Mouse (Mus musculus) induced T-regulatory cell, adult 2 months (primary cell): ENCODE data around the gene Hps6.
"Not testable (repeated sequence)": the region's sequence is repeated elsewhere in the genome, so short reads cannot be mapped to it uniquely, and the experiment has no call there.

Source experiments
- DNase-seq: peaks from one replicate; pipeline ENCODE4 v3.0.0-alpha.2; 2012; ENCODE audit warnings: low read depth

Hps6 gene

DNA sequence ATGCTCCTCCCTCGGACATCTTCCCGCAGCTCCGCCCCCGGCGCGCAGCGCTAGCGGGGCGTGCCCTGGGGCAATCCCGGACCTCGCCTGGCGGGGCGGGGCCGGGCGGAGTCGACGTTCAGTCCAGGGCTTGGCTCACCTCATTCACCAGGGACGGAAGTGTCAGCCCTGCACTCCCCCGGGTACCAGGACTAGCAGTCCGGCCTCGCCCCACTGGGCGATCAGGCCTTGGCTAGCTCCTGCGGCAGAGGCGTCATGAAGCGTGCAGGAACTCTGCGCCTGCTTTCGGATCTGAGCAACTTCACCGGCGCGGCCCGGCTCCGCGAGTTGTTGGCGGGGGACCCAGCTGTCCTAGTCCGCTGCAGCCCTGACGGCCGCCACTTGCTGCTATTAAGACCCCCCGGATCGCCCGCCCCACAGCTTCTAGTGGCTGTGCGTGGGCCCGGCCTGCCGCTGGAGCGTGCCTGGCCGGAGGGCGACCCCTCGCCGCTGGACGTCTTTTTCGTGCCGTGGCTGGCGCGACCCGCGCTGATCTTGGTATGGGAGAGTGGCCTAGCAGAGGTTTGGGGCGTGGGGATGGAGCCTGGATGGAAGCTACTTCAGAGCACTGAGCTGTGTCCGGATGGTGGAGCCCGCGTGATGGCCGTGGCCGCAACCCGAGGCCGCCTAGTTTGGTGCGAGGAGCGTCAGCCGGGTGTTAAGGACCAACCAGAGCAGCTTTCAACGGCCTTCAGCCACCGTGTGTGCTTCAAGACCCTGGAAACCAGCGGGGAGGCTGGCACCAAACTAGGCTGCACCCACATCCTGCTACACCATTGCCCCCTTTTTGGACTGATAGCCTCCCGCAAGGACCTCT is at the start of gene Hps6:
Gene Hps6 (plus strand): TSS at position 138 of the 856 bp plus-strand sequence.
- peak; percentile 94 for DNase-seq

DNA sequence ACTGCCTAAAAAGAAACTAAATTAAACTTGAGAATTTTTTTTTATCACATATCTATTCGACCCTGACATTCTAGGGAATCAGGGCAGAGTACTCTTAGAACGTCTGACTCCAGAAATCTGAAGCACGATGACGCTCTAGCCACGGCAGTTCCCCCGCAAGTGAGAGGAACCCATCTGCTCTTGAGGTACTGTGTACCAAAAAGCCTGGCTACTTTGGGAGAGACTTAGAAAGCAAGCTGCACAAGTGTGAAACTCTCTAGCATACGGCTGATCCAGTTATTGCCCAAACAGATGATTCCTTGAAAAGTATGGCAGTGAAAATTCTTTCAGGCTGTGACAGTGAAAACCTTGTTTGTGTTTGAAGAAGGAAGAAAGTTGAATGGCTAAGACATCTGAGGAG is 46.6 kb upstream of the Hps6 start:
- no peak for DNase-seq

DNA sequence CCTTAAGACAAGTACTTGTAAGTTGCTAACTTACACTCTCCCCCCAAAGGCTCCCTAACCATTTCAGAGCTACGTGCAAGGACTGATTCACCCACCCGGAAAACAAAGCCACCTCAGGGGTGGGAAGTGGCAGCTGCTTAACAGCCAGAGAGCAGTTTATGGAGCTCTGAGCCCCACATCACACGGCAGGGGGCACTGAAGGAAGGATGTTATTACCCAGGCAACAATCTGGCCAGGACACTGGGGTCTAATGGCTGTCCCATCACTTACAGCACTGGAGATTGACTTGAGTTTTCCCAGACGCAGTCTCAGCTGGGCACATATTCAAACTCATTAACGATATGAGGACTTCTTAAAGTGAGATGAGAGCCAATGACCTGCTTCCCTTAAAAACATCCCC is 42.5 kb upstream of the Hps6 start:
- no peak for DNase-seq

DNA sequence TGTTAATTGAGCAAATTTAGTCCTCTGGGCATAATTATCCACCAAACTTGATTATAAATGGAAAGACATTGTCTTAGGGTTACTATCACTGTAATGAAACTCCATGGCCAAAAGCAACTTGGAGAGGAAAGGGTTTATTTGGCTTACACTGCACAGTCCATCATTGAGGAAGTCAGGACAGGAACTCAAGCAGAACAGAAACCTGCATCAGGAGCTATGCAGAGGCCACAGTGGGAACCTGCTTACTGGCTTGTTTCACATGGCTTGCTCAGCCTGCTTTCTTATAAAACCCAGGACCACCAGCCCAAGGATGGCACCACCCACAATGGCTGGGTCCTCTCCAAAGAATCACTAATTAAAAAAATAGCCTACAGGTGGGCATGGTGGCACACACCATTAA is 18.9 kb upstream of the Hps6 start:
- DNase-seq: no peak

DNA sequence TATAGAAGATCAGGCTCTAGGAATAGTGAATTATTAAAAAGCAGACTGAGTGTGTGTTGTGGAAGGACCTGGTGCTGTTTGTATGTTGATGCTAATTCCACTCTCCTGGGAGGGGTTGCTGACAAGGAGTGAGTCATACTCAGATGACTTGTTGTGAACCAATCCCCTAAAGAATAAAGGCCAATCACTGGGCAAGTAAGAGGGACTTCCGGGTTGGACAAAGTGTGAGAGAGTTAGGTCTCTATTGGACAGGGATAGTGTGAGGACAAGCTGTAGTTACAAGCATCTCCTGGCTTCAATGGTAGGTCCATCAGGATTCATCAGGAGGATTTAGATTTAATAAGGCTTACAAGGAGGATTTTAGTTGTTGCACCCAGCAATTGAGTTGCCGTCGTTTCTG is 15.1 kb upstream of the Hps6 start:
- DNase-seq: no peak

DNA sequence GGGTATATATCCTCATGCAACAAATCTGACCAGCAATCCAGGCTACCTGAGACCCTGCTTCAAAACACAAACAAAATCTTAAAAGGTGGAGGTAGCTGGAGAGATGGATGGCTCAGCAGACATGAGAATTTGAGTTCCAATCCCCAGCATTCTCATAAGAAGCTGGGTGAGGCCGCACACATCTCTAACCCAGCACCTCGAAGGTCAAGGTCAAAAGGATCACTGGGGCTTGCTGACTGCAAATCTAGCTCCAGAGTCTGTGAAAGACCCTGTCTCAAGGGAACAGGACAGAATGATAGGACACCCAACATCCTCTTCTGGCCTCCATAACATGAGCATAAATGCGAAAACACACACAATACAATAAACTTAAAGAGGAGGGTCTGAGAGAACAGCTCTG is 12.1 kb upstream of the Hps6 start:
- DNase-seq: no peak

DNA sequence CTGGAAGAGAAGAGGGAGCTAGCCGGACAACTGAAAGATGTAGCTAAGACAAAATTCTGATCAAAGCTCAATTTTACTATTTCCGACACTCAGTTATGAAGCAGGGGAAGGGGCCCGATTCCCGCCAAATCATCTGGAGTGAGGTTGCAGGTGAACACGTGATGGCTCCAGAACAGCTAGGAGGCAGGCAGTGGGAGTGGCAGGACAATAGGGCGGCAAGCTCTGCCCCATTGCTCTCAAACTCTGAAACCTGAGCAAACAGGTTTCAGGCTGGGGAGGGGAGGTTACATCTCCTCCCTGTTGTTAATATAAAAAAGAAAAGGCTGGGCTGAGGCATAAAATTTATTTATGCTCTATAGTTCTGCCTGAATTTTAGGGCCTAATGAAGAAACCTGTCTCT is 9.9 kb upstream of the Hps6 start:
- DNase-seq: not testable (repeated sequence)

DNA sequence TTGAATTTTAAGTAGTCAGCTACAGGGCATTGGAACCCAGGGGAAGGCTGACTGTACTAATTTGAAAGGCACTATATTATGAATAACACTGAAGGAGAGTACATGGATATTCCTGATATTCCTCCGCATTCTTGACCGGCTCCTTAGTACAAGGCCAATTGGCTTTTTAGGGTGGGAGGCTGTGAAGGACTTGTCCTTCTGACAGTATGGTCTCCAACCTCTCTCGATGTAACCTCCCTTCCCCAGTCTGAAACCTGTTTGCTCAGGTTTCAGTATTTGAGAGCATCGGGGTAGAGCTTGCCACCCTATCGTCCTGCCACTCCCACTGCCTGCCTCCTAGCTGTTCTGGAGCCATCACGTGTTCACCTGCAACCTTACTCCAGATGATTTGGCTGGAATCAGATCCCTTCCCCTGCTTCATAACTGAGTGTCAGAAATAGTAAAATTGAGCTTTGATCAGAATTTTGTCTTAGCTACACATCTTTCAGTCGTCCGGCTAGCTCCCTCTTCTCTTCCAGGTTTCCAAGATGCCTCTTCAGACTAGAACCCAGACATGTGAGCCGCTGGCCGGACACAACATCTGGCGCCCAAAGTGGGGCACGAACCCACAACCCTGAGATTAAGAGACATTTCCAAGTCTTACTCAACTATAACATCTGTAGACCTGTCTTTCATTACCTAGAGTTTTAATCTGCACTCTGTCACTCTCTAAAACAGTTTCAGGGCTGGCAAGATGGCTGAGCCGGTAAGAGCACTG is 9.1 kb upstream of the Hps6 start:
- DNase-seq: no peak

DNA sequence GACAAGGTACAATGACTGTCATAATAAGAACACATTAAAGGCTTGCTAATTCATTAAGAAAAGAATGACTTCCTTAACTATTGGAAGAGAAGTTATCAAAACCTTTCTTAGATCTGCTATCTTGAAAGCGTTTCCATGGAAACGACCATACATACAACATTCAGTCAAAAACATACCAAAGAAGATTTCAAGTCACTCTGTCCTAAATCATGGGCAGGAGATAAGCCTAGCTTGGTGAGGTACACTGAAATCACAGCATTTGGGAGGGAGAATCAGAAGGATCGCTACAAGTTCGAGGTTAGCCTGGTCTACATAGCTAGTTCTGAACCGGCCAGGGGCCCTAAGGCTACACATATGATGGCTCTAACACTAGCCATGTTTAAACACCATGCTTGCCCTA is 5.9 kb upstream of the Hps6 start:
- peak; percentile 77 for DNase-seq

DNA sequence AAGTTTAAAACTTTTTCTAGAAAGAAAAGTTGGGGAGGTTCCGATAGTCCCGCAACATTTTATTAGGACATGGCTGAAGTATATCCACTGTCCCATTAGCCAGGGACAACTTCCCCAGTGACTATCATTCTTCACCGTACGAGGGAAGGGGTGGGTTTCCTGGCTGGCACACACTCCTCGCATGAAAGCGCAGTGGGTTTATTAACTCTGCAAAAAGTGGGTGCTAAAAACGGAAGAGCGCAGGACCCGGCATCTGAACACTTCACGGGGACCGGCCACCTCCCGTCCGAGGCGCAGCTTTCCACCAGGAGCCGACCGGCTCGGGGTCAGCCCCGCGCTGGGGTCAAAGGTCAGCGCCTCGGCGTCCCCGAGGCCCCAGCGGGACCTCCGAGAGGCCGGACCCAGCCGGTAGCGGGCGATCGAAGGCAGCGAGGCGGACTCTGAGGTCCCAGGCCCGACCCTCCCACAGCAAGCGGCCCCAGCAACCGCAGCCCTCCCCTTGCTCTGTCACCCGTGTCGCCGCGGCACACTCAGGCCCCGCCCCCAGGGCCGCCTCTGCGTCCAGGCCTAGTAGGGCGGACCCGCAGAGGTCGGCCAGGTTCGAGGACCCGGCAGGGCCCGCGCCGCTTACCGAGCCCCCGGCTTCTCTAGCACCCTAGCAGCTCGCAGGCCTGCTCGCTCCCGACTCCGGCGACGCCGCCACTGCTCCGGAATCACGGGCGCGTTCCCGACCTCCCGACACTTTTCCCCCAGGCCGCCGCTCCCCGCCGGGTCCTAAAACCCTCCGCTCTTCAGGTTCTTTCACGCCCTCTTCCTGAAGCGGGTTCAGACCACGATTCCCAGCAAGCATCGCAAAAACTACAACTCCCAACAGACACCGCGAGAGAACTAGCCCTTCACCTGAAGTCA is 5.3 kb upstream of the Hps6 start, which contains the start of gene Armh3:
Gene Armh3 (minus strand): TSS at position 704 of the 909 bp plus-strand sequence.
- DNase-seq: peak; percentile 96

DNA sequence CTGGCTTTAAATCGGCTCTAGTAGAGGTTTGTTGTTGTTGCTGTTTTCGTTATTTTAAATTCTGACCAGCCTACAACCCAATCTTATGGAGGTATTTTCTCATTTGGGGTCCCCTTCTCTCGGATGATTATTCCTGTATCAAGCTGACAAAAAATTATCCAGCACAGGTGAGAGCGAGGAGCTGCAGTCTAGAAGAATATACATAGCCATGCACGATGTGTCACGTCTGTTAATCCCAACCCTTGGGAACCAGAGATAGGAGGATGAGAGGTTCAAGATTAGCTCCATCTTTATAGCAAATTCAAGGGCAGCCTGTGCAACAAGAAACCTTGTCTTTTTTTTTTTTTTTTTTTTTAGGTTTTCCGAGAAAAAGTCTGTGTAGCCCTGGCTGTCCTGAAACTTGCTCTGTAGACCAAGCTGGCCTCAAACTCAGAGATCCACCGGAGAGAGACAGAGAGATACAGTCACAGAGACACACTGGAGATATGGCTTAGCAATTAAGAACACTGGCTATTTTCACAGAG is 4.6 kb upstream of the Hps6 start:
- DNase-seq: no peak

DNA sequence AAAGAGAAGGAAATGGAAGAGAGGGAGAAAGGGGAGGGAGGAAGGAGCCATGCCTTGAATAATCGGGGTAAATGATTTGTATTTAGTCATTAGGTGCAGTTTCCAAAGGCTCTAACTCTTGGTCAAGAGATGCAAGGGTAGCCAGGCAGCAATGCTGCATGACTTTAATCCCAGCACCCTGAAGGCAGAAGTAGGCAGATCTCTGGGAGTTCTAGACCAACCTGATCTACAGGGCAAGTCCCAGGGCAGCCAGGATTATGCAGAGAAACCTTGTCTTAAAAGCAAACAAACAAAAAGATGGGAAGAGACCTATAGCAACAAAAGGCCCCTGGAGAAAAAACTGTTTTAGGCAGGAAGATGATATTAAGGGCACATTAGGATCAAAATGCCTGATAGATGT is 3.9 kb upstream of the Hps6 start:
- no peak for DNase-seq

DNA sequence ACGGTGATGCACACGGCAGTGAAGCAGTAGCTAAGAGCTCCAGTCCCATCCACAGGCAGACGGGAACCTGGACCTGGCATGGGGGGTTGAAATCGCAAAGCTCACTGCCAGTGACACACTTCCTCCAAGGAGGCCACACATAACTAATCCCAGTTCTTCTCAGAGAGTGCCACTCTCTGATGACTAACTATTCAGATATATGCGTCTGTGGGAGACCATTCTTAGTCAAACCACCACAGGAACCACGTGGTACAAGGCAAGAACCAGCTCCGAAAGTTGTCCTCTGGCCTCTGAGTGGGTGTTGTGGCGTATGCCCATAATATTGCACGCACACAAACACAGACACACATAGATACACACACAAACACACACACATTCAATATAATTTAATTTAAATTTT is 1.0 kb upstream of the Hps6 start:
- peak; percentile 78 for DNase-seq

DNA sequence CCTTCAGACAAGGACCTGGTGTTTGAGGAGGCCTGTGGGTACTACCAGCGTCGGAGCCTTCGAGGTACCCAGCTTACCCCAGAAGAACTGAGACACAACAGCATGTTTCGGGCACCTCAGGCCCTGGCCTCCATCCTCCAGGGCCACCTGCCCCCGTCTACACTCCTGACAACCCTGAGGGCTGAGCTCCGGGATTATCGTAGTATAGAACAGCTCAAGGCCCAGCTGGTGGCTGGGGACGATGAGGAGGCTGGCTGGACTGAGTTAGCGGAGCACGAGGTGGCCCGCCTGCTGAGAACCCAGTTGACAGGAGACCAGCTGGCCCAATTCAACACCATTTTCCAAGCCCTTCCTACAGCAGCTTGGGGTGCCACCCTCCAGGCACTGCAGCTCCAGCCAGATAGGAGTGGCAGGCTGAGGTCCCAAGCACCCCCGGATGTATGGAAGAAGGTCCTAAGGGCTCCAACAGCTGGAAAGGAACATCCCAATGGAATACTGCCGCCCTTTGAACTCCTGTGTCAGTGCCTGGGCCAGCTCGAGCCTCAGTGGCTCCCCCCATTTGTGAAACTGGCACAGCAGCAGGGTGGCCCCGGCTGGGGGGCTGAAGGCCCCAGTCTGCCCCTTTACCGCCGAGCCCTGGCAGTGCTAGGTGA is 1.6 kb downstream of the Hps6 start:
- DNase-seq: no peak

DNA sequence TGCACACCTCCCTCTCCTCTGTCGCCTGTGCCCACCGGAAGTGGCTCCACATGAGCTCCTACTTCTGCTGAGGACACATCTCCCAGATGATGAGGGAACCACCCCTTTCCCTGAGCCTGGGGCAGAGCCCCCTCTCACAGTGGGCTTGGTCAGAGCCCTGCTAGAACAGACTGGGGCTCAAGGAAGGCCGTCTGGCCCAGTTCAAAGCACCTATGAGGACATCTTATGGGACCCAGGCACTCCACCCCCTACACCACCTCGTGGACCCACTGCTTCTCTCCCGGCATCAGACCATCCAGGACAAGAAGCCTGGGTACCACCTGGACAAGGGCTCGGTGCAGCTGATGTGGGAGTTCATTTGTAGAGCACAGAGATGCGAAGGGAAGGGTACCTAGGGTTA is 2.4 kb downstream of the Hps6 start:
- DNase-seq: no peak

DNA sequence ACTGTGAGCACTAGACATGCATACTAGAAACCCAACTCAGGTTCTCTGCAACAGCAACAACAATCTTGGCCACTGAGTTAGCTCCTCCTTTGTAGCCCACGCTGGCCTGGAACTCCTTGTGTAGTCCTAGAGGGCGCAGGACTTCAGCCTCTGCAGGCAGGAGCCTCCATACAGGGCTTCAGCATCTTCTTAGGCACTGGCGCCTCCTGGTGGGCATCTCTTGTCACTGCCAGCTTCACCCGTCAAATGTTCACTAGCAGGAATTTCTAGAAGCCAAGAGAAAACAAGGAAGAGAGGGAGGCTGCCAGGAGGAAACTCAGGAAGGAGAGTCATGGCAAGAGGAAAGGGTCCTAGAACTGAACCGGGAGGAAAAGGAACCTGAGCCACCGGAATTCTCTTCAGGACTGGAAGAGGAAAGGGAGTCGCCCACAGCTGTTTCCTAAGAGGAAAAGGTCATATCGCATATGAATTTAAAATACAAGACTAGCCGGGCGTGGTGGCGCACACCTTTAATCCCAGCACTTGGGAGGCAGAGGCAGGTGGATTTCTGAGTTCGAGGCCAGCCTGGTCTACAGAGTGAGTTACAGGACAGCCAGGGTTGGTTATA is 11.4 kb downstream of the Hps6 start:
- DNase-seq: peak; percentile 93

DNA sequence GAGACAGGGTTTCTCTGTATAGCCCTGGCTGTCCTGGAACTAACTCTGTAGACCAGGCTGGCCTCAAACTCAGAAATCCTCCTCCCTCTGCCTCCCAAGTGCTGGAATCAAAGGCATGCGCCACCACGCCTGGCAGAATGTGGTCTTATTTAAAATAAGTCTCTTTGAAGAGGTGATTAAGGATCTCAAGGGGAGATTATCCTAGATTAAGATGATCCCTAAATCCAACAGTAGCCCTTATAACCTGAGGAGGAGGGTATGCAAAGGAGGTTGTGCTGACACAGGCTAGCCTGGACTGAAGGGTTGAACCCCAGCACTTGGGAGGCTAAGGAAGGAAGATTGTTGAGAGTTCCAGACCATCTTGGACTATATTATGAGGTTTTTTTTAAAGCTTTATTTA is 12.7 kb downstream of the Hps6 start:
- DNase-seq: no peak

DNA sequence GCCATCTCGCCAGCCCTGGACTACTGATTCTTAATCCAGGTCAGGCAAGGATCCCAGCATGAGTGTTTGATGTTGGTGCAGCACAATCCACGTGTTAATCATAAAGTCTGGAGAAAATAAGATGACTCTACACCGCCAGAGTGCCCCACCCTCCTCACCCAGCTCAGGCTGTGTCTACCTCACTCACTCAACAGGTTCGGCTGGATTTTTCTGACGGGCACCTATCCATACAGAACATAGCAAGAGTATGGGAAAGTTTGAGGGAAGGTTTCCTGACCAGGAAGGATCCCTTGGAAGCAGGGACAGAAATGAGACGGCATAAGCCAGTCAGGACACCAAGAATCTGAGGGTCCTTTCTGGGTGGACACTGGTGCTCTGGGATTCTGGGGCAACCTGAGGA is 21.7 kb downstream of the Hps6 start:
- no peak for DNase-seq

DNA sequence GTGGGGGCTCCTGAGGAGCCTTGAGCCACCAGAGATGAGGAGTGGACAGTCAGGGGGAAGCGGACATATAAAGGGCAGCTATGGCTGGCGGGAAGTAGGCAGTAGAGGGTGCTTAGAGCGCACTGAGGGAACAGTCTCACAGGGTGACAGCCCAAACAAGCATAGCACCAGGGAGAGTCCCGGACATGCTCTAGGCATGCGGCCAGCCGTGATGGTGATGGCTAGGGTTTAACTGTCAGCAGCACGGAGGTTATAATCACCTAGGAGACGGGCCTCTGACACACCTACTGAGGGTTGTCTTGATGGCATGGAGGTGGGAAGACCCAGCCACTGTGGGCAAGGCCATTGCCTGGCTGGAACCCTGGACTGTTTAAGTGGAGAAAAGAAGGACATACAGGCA is 23.3 kb downstream of the Hps6 start:
- no peak for DNase-seq

DNA sequence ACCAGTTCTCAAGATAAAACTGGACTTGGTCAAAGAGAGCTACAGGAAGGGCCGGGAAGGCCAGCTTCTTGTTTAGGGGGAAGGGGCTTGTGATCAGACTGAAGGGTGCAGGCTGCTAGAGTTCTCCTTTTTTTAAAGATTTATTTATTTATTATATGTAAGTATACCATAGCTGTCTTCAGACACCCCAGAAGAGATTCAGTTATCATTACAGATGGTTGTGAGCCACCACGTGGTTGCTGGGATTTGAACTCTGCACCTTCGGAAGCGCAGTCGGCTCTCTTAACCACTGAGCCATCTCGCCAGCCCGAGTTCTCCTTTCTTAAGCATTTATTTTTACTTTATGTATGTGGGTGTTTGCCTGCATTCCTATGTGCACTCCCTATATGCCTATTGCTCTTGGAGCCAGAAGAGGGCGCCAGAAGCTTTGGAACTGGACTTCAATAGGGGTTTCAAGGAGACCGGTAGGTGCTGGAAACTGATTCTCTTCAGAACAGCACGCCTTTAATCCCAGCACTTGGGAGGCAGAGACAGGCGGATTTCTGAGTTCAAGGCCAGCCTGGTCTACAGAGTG is 25.5 kb downstream of the Hps6 start:
- DNase-seq: peak; percentile 67

DNA sequence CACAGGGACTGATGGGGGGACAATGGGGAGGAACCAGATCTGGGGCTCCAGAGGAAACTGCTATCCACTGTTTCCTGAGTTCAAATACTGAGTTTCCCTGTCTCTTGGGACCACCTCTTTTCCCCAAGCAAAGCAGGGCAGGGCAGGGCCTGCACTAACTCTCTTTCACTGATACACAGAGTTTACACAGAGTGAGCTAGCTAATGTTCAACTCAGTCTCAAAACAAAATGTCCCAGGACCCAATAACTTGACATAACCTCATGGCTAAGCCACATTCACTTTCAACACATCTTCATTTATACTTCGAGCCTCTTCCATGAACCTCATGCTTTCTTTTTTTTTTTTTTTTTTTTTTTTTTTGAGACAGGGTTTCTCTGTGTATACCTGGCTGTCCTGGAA is 26.3 kb downstream of the Hps6 start:
- DNase-seq: no peak
